Comparison of ENCODE assay signal across 9 mouse cellular contexts in genomic region chr19:53808041-53808777, GRCm38 (mm10).
DNase-seq lines count a peak whose midpoint lies in the region; ATAC-seq and TF ChIP-seq lines count a peak whose summit lies in the region.
"Had no signal": no experiment of that assay in that cellular context is flagged by ENCODE, and none has a peak within 500 bp of the region (broad histone marks: within the 10 kb centered on the region; RNA-seq: fewer than 3 reads in every experiment).

No protein-coding gene starts in this region.

- no peaks in the 10 kb centered on the region for H3K9me3 ChIP-seq in lung, embryonic 15.5 days
- no peaks in the 10 kb centered on the region for H3K9me3 ChIP-seq in limb, embryonic 12.5 days
- no peaks in the 10 kb centered on the region for H3K9me3 ChIP-seq in midbrain, embryonic 10.5 days (replicated peaks)

- no peak overlapping the region for H3K9ac ChIP-seq in lung, embryonic 15.5 days
- no peak overlapping the region for H3K9ac ChIP-seq in limb, embryonic 12.5 days (replicated peaks)

- H3K27ac ChIP-seq in lung, embryonic 15.5 days, result peak overlapping the region; percentile 79
- H3K27ac ChIP-seq in limb, embryonic 12.5 days, result 0 out of 2 replicates have a peak overlapping the region, but pooled peaks have one; percentile 53
- H3K27ac ChIP-seq in small intestine, adult 2 months (ENCODE audit: insufficient read depth, low read depth, low read length), result peak overlapping the region; percentile 28; the same call in 1 of the 2 replicates
- no peak overlapping the region for H3K27ac ChIP-seq in midbrain, embryonic 10.5 days (replicated peaks)

- H3K36me3 ChIP-seq in lung, embryonic 15.5 days, result no peaks in the 10 kb centered on the region
- no peaks in the 10 kb centered on the region for H3K36me3 ChIP-seq in limb, embryonic 12.5 days
- H3K36me3 ChIP-seq in small intestine, adult 2 months (ENCODE audit: control insufficient read depth, insufficient read depth, low read length), result no peaks in the 10 kb centered on the region
- H3K36me3 ChIP-seq in midbrain, embryonic 10.5 days, result no peaks in the 10 kb centered on the region

- no peak for TF ChIP-seq POLR2A in small intestine, adult 2 months (IDR thresholded peaks at IDR 0.05; ENCODE audit: low read depth, low read length)

- ATAC-seq in CD4-positive, CD25-positive, alpha-beta regulatory T cell, adult 4 months, result no peak
- peak; percentile 40; the same call in 1 of the 2 replicates for ATAC-seq in lung, embryonic 15.5 days (ENCODE audit: borderline replicate concordance, extremely low read depth, low FRiP score, low TSS enrichment)
- no peak for ATAC-seq in limb, embryonic 12.5 days (ENCODE audit: insufficient number of reproducible peaks, insufficient read depth, low FRiP score, low TSS enrichment, low read depth)

- peak overlapping the region; percentile 31 for H3K4me2 ChIP-seq in lung, embryonic 15.5 days
- peak overlapping the region; percentile 10; the same call in 1 of the 2 replicates for H3K4me2 ChIP-seq in limb, embryonic 12.5 days

- no peak overlapping the region for H3K4me3 ChIP-seq in lung, embryonic 15.5 days
- no peak overlapping the region for H3K4me3 ChIP-seq in limb, embryonic 12.5 days (replicated peaks)
- H3K4me3 ChIP-seq in small intestine, adult 2 months (ENCODE audit: low read depth, low read length), result no peak overlapping the region
- H3K4me3 ChIP-seq in midbrain, embryonic 10.5 days, result no peak overlapping the region

- H3K27me3 ChIP-seq in lung, embryonic 15.5 days, result no peaks in the 10 kb centered on the region
- peaks cover 2% of the 10 kb centered on the region; the same call in 1 of the 2 replicates for H3K27me3 ChIP-seq in limb, embryonic 12.5 days
- no peaks in the 10 kb centered on the region for H3K27me3 ChIP-seq in small intestine, adult 2 months (ENCODE audit: control insufficient read depth, insufficient read depth, low read length)
- H3K27me3 ChIP-seq in midbrain, embryonic 10.5 days (ENCODE audit: low read depth, poor library complexity, severe bottlenecking), result no peaks in the 10 kb centered on the region

- peak; percentile 55 for DNase-seq in CD4-positive, CD25-positive, alpha-beta regulatory T cell, adult 2 months (ENCODE audit: low read depth, low spot score)
- DNase-seq in lung, postnatal 14 days, result no peak
- DNase-seq in Muller cell, postnatal 12 days (ENCODE audit: inconsistent ontology term), result no peak
- no peak for DNase-seq in midbrain, embryonic 10.5 days (ENCODE audit: low spot score)
- DNase-seq: spleen, adult 18-20 months had no signal

- H3K4me1 ChIP-seq in lung, embryonic 15.5 days, result peaks cover 32% of the 10 kb centered on the region
- peaks cover 22% of the 10 kb centered on the region for H3K4me1 ChIP-seq in limb, embryonic 12.5 days (replicated peaks)
- H3K4me1 ChIP-seq in small intestine, adult 2 months (ENCODE audit: control insufficient read depth, insufficient read depth, insufficient read length, low read length), result peaks cover 25% of the 10 kb centered on the region
- peaks cover 14% of the 10 kb centered on the region for H3K4me1 ChIP-seq in midbrain, embryonic 10.5 days

- no peak for TF ChIP-seq CTCF in small intestine, adult 2 months (IDR thresholded peaks at IDR 0.05; ENCODE audit: extremely low read depth, insufficient read length, insufficient replicate concordance, low read depth, low read length)

- 30% methylated on average over 15 of the region's 15 CpGs for WGBS in lung, embryonic 15.5 days
- WGBS in limb, embryonic 12.5 days, result 37% methylated on average over 14 of the region's 15 CpGs
- 43% methylated on average over 15 of the region's 15 CpGs for WGBS in small intestine, adult 2 months
- 80% methylated on average over 15 of the region's 15 CpGs for WGBS in midbrain, embryonic 10.5 days
